ENCODE assay signal across 18 mouse cellular contexts in genomic region chr12:89710459-89710858, GRCm38 (mm10).
DNase-seq lines count a peak whose midpoint lies in the region; ATAC-seq and TF ChIP-seq lines count a peak whose summit lies in the region.
"Had no signal": no experiment of that assay in that cellular context is flagged by ENCODE, and none has a peak within 500 bp of the region (broad histone marks: within the 10 kb centered on the region; RNA-seq: fewer than 3 reads in every experiment).

No protein-coding gene starts in this region.

- H3K4me1 ChIP-seq in forebrain, embryonic 14.5 days (ENCODE audit: control insufficient read depth, insufficient read depth, low read length): no peaks in the 10 kb centered on the region
- no peaks in the 10 kb centered on the region for H3K4me1 ChIP-seq in forebrain, embryonic 16.5 days (replicated peaks; ENCODE audit: control insufficient read depth, insufficient read depth, low read length)
- peaks cover 5% of the 10 kb centered on the region; the same call in 1 of the 2 replicates for H3K4me1 ChIP-seq in cerebellum, adult 2 months (ENCODE audit: control insufficient read depth, insufficient read depth, low read length)
- H3K4me1 ChIP-seq: embryonic facial prominence, embryonic 12.5 days; hindbrain, embryonic 13.5 days; megakaryocyte, embryonic 14.5 days had no signal

- DNase-seq in forebrain, embryonic 14.5 days (ENCODE audit: low spot score): peak; percentile 38
- DNase-seq in cerebellum, adult 2 months: peak; percentile 47 to 65
- peak; percentile 22 for DNase-seq in layer of hippocampus, adult 9-10 months (ENCODE audit: low spot score)
- DNase-seq in right cerebral cortex, adult 2 months (ENCODE audit: low spot score in 2 of 2): peak; percentile 64 to 69
- no peak for DNase-seq in gastrocnemius, adult 2 months
- DNase-seq in adrenal gland, adult 18-20 months (ENCODE audit: low spot score in 2 of 2): no peak
- DNase-seq: heart, adult 11 months; spleen, adult 18-20 months had no signal

- H3K27me3 ChIP-seq in forebrain, embryonic 14.5 days (replicated peaks; ENCODE audit: control insufficient read depth, insufficient read depth, low read length): no peaks in the 10 kb centered on the region
- no peaks in the 10 kb centered on the region for H3K27me3 ChIP-seq in forebrain, embryonic 16.5 days (replicated peaks; ENCODE audit: control insufficient read depth, insufficient read depth, low read length)
- no peaks in the 10 kb centered on the region for H3K27me3 ChIP-seq in cerebellum, adult 2 months (ENCODE audit: control insufficient read depth, insufficient read depth, low read length)
- H3K27me3 ChIP-seq: embryonic facial prominence, embryonic 12.5 days; hindbrain, embryonic 13.5 days; megakaryocyte, embryonic 14.5 days; Patski had no signal

- H3K36me3 ChIP-seq in forebrain, embryonic 14.5 days (ENCODE audit: control insufficient read depth, insufficient read depth, low read length): no peaks in the 10 kb centered on the region
- no peaks in the 10 kb centered on the region for H3K36me3 ChIP-seq in forebrain, embryonic 16.5 days (ENCODE audit: control insufficient read depth, insufficient read depth)
- H3K36me3 ChIP-seq: embryonic facial prominence, embryonic 12.5 days; hindbrain, embryonic 13.5 days had no signal

- intact Hi-C loops in gastrocnemius, adult 2 months (cut with DNase I): no loop called here

- no peak for TF ChIP-seq POLR2A in cerebellum, adult 2 months (IDR thresholded peaks at IDR 0.05; ENCODE audit: borderline replicate concordance, insufficient read depth, low read length)

- H3K4me2 ChIP-seq in forebrain, embryonic 14.5 days (ENCODE audit: low read length): no peak overlapping the region
- H3K4me2 ChIP-seq in forebrain, embryonic 16.5 days (ENCODE audit: low read length): no peak overlapping the region
- H3K4me2 ChIP-seq: embryonic facial prominence, embryonic 12.5 days; hindbrain, embryonic 13.5 days; liver, embryonic 11.5 days had no signal

- H3K9me3 ChIP-seq in forebrain, embryonic 14.5 days (replicated peaks; ENCODE audit: control insufficient read depth, low read length): no peaks in the 10 kb centered on the region
- H3K9me3 ChIP-seq in forebrain, embryonic 16.5 days (ENCODE audit: control insufficient read depth, low read length): no peaks in the 10 kb centered on the region
- H3K9me3 ChIP-seq: embryonic facial prominence, embryonic 12.5 days; hindbrain, embryonic 13.5 days had no signal

- no peak overlapping the region for H3K9ac ChIP-seq in forebrain, embryonic 14.5 days (ENCODE audit: low read length)
- no peak overlapping the region for H3K9ac ChIP-seq in forebrain, embryonic 16.5 days (replicated peaks; ENCODE audit: low read depth, low read length)
- H3K9ac ChIP-seq: embryonic facial prominence, embryonic 12.5 days; hindbrain, embryonic 13.5 days had no signal

- H3K4me3 ChIP-seq in forebrain, embryonic 14.5 days (ENCODE audit: low read depth, low read length): no peak overlapping the region
- H3K4me3 ChIP-seq in forebrain, embryonic 16.5 days (replicated peaks; ENCODE audit: low read length): no peak overlapping the region
- H3K4me3 ChIP-seq in cerebellum, adult 2 months (replicated peaks; ENCODE audit: insufficient read depth, low read depth, low read length): no peak overlapping the region
- H3K4me3 ChIP-seq in gastrocnemius, adult 2 months: no peak overlapping the region
- H3K4me3 ChIP-seq: embryonic facial prominence, embryonic 12.5 days; hindbrain, embryonic 13.5 days; megakaryocyte, embryonic 14.5 days had no signal

- no peak for ATAC-seq in forebrain, embryonic 14.5 days
- ATAC-seq in forebrain, embryonic 16.5 days: no peak
- ATAC-seq in inflammation-experienced regulatory T-cells, adult 6 months: no peak
- ATAC-seq: intestine, embryonic 16.5 days; Patski had no signal

- 74% methylated on average over 5 of the region's 5 CpGs for WGBS in forebrain, embryonic 14.5 days
- WGBS in forebrain, embryonic 16.5 days: 61% methylated on average over 5 of the region's 5 CpGs
- WGBS in cerebellum, adult 2 months: 18% methylated on average over 5 of the region's 5 CpGs

- TF ChIP-seq CTCF in cerebellum, adult 2 months (IDR thresholded peaks at IDR 0.05; ENCODE audit: borderline replicate concordance, insufficient read depth, low read depth, low read length): no peak
- no peak for TF ChIP-seq CTCF in gastrocnemius, adult 2 months (IDR thresholded peaks at IDR 0.05)

- no peak overlapping the region for H3K27ac ChIP-seq in forebrain, embryonic 14.5 days (ENCODE audit: low read depth, low read length)
- no peak overlapping the region for H3K27ac ChIP-seq in forebrain, embryonic 16.5 days (ENCODE audit: low read length)
- H3K27ac ChIP-seq in cerebellum, adult 2 months (ENCODE audit: insufficient read depth, low read length): no peak overlapping the region
- H3K27ac ChIP-seq in gastrocnemius, adult 2 months: no peak overlapping the region
- H3K27ac ChIP-seq: embryonic facial prominence, embryonic 12.5 days; hindbrain, embryonic 13.5 days; kidney, postnatal 0 days; stomach, postnatal 0 days had no signal

Comparison
In these comparisons a context has a peak if more than half of its experiments do, and no peak if none do; other contexts are left out.
1. DNase-seq: peak in forebrain, embryonic 14.5 days (single experiment), cerebellum, adult 2 months (2 of 2), layer of hippocampus, adult 9-10 months (single experiment) and right cerebral cortex, adult 2 months (2 of 2); none in gastrocnemius, adult 2 months (single experiment) and adrenal gland, adult 18-20 months (0 of 2).